Mouse (Mus musculus) heart, embryonic 12.5 days (tissue): ENCODE results near the gene Smap1. TPM values are rescaled to one million over a fixed set of nuclear protein-coding genes. Genes with fewer than 3 reads are reported as not detected.
A peak's percentile ranks its signal among the peaks of the same experiment; 100 is the strongest.
"Not testable (repeated sequence)": the region's sequence is repeated elsewhere in the genome, so short reads cannot be mapped to it uniquely, and the experiment has no call there.

ENCODE experiments used
- ATAC-seq: fragments of 200-750 bp; cut with Nextera tagmentation; 2 replicates; pipeline ENCODE4 v1.8.0; 2017; ENCODE audit warnings: moderate TSS enrichment, moderate library complexity; ENCODE audit not compliant: insufficient number of reproducible peaks, low FRiP score
- H3K27ac ChIP-seq: fragments of 300-500 bp; sonication (generic); 2 replicates; pipeline ENCODE4 v1.5.1; 2016; ENCODE audit warnings: mild to moderate bottlenecking, moderate library complexity; ENCODE audit not compliant: poor library complexity, severe bottlenecking
- H3K27me3 ChIP-seq: fragments of 300-500 bp; sonication (generic); replicated peaks from 2 replicates; pipeline ENCODE4 v1.6.1; 2016; ENCODE audit warnings: mild to moderate bottlenecking, moderate library complexity
- H3K36me3 ChIP-seq: fragments of 300-500 bp; sonication (generic); 2 replicates; pipeline ENCODE4 v1.6.1; 2016; ENCODE audit warnings: mild to moderate bottlenecking, moderate library complexity
- H3K4me1 ChIP-seq: fragments of 300-500 bp; sonication (generic); replicated peaks from 2 replicates; pipeline ENCODE4 v1.6.1; 2016; ENCODE audit warnings: mild to moderate bottlenecking
- H3K4me2 ChIP-seq: fragments of 300-500 bp; sonication (generic); 2 replicates; pipeline ENCODE4 v1.6.1; 2016; ENCODE audit warnings: mild to moderate bottlenecking, moderate library complexity
- H3K4me3 ChIP-seq: fragments of 300-500 bp; sonication (generic); 2 replicates; pipeline ENCODE4 v1.5.1; 2016; ENCODE audit warnings: mild to moderate bottlenecking
- H3K9ac ChIP-seq: fragments of 300-500 bp; sonication (generic); 2 replicates; pipeline ENCODE4 v1.6.1; 2016; ENCODE audit warnings: mild to moderate bottlenecking, moderate library complexity
- H3K9me3 ChIP-seq: fragments of 300-500 bp; sonication (generic); replicated peaks from 2 replicates; pipeline ENCODE4 v1.6.1; 2016; ENCODE audit warnings: mild to moderate bottlenecking, moderate library complexity
- WGBS: fragments of 180-500 bp; shearing (Covaris S2); methylation state at CpG from one replicate; pipeline ENCODE4 v1.1.7; 2016; 5-methylcytosine and 5-hydroxymethylcytosine counted together
- polyA plus RNA-seq: library from polyadenylated mRNA; unstranded; fragments of >200 nt; fragmentation: Nextera tagmentation; extraction: Ambion mirVana; gene quantifications from 2 replicates; pipeline ENCODE4 v1.2.1, GENCODE M21; 2016

The Smap1 gene
- 47.2 and 48.4 TPM in 2 replicates for polyA plus RNA-seq

DNA sequence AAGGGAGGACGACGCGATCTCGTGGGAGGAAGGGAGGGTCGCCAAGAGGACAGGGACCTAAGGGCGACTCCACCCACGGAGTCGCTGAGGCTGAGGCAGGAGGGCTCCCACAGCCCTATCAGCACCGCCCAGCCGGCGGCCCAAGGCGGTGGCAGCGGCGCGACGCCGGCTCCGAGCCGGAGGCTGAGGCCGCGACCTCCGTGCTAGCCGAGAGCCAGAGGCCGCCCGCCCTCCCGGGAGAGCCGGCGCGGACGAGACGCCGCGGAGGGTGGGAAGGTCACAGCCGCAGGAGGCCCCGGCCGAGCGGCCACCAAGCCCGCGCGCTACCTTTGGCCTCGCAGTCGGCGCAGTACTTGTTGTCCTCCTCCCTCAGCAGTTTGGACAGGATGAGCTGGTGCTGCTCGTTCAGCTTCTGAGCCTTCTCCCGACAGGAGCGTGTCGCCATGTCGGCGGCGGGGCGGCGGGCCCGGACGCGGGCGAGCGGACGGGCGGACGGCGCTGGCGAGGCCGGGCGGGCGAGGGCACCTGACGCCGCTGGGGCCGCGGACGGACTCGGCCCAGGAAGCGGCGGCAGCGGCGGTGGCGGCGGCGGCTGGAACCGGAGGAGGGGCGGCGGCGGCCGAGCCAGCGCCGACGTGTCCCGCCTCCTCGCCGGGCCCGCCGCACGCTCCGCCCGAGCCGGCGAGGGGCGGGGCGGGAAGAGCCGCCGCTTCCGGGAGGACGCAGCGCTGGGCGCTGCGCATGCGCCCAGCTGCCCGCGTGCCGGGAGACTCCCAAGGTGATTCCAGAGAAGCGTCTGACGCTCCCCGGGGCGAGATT lies at the start of gene Smap1:
Smap1 (minus strand) TSS at position 607 of the 819 bp plus-strand sequence.
- WGBS: 2% methylated on average over 111 of the region's 113 CpGs
- peak within 1 kb of the TSS; percentile 92 for H3K4me3 ChIP-seq
- peak within 1 kb of the TSS; percentile 97 for H3K27ac ChIP-seq
- peak within 1 kb of the TSS; percentile 93 for H3K9ac ChIP-seq
- no peaks in the 10 kb centered on the region for H3K27me3 ChIP-seq
- H3K36me3 ChIP-seq: no peaks in the 10 kb centered on the region
- peak; percentile 93 for ATAC-seq
- H3K4me2 ChIP-seq: peak within 1 kb of the TSS; percentile 85
- H3K4me1 ChIP-seq: peaks cover 18% of the 10 kb centered on the region
- peaks cover 10% of the 10 kb centered on the region; the same call in 1 of the 2 replicates for H3K9me3 ChIP-seq

DNA sequence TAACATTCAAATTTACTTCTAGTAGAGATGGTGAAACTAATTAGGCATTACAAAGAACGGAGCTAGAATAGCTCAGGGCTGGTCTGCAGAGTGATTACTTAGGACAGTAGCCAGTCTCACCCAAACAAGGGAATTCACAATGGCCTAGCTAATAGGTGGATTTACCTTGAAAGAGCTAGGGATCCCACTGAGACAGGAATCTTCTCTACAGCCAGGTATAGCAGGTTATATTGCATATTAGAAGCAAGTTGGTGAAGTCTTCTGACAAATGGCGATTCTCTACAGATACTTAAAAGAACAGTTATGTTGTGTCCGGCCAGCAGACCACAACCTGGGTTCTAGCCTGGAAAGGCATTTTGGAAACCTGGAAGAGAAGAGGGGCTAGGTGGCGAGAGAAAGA lies 49.0 kb upstream of the Smap1 start:
- H3K27ac ChIP-seq, ATAC-seq, H3K36me3 ChIP-seq, H3K4me2 ChIP-seq, H3K4me3 ChIP-seq, H3K4me1 ChIP-seq, H3K9ac ChIP-seq, H3K27me3 ChIP-seq, H3K9me3 ChIP-seq: not testable (repeated sequence)
- WGBS: 83% methylated on average over 4 of the region's 4 CpGs

DNA sequence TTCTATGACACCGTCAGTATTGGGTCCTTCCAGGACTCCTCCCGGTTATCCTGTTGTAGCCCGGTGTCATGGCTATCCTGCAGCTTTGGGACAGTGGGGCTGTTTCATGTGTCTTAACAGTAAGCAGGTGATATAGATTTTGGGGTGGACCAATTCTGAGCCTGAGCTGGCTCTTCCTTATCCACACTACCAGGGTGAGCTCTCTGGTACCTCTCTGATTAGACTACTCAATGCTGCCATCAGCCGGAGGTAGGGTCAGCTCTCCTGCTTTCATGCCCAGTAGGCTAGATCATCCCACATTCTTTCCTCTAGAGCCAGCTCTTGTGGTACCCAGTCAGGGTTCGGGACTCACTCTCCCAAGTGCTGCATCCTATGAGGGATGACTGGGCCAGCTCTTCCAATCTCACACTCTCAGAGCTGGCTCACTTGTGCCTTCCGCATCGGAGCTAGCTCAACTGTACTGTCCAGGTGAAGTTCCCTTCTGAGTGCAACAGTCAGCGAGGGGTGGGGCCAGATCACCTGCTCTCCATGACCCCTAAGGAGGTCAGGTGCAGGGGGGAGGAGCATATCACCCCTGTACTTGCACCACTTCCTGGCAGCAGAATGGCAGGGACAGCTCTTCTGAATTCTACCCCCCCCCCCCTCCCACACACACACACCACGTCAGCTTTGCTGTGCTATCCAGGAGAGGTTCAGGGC lies 46.1 kb upstream of the Smap1 start:
- no peak for ATAC-seq
- no peak overlapping the region for H3K9ac ChIP-seq
- no peaks in the 10 kb centered on the region for H3K36me3 ChIP-seq
- no peak overlapping the region for H3K4me3 ChIP-seq
- H3K27ac ChIP-seq: no peak overlapping the region
- peaks cover 11% of the 10 kb centered on the region for H3K4me1 ChIP-seq
- H3K9me3 ChIP-seq: peaks cover 5% of the 10 kb centered on the region
- no peaks in the 10 kb centered on the region for H3K27me3 ChIP-seq
- 77% methylated on average over 9 of the region's 9 CpGs for WGBS
- H3K4me2 ChIP-seq: no peak overlapping the region

DNA sequence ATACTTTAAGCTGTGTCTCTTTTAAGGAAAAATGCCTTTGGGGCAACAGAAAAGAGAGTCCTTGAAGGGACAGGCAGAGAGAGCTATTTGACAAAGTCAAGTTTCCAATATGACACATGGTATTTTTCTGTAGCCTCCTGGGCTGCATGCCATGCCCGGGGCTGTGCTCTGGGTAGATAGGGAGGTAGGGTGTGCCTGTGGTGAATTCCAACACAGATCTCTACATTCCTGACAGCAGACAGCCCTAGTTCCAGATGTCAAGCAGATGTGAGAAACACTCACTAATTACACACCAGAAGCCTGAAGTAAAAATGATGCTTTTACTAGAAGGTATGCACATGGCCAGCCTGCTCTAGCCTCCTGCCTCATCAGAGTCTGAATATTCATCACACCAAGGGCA lies 44.1 kb upstream of the Smap1 start:
- ATAC-seq: no peak

DNA sequence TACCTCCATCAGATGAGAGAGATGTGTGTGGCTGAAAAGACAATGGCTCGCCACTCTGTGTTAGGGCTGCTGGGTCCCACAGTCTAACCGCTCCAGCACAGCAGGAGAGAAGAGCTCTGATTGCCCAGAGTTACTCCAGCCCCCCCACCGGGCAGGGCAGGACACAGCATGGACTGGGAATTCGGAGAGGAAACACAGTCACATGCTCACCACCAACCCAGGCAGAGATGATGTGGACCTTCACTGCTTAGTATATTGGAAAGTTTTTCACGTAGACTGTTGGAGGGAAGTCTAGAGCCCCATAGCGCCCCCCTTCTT lies 37.3 kb upstream of the Smap1 start:
- Histone ChIP-seq H3K27ac (no peak overlapping the region), H3K4me3 (peak overlapping the region; percentile 30), H3K36me3 (no peaks in the 10 kb centered on the region), H3K9ac (no peak overlapping the region), H3K27me3 (no peaks in the 10 kb centered on the region), H3K4me1 (peaks cover under 1% of the 10 kb centered on the region), H3K4me2 (peak overlapping the region; percentile 50), H3K9me3 (no peaks in the 10 kb centered on the region)
- ATAC-seq: no peak
- WGBS: 22% methylated on average over 6 of the region's 6 CpGs

More for the DNA sequence above, 44.1 kb upstream of the Smap1 start:
- no peaks in the 10 kb centered on the region for H3K27me3 ChIP-seq
- H3K9ac ChIP-seq: no peak overlapping the region
- H3K27ac ChIP-seq: no peak overlapping the region
- H3K4me2 ChIP-seq: no peak overlapping the region
- H3K36me3 ChIP-seq: no peaks in the 10 kb centered on the region
- H3K4me1 ChIP-seq: peaks cover 11% of the 10 kb centered on the region
- H3K4me3 ChIP-seq: no peak overlapping the region
- 8% methylated on average over 1 of the region's 1 CpGs for WGBS
- H3K9me3 ChIP-seq: peaks cover 5% of the 10 kb centered on the region

DNA sequence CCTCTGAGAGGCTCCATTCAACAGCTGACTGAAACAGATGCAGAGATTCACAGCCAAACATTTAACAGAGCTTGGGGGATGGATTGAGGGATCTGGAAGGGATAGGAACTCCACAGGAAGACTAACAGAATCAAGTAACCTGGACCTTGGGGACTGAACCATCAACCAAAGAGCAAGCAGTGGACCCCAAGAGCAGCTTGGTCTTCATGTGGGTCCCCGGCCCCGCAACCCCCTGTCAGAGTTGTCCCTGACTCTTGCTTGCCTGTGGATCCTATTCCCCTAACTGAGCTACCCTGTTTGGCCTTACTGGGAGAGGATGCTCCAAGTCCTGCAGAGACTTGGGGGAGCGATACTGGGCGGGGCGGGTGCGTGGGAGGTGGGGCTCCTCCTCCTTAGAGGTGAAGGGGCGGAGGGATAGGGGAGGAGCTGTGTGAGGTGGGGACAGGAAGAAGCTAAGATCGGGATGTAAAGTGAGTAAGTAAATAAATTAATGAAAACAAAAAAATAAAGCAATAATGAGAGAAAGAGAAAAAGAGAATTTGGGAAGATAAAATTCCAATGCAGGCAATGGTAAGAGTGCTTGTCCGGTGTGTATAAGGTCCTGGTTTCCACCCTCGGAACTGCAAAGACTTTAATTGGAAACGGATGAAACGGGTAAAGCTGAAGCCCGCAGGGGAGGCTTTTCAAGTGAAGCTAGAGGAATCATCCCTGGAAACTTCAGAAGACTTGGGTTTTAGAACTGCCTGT lies 36.7 kb upstream of the Smap1 start:
- ATAC-seq: no peak
- Histone ChIP-seq H3K36me3 (no peaks in the 10 kb centered on the region), H3K4me1 (no peaks in the 10 kb centered on the region), H3K27me3 (no peaks in the 10 kb centered on the region), H3K27ac (no peak overlapping the region), H3K4me2 (peak overlapping the region; percentile 50), H3K9me3 (no peaks in the 10 kb centered on the region), H3K4me3 (peak overlapping the region; percentile 30), H3K9ac (no peak overlapping the region)
- WGBS: 15% methylated on average over 13 of the region's 13 CpGs

DNA sequence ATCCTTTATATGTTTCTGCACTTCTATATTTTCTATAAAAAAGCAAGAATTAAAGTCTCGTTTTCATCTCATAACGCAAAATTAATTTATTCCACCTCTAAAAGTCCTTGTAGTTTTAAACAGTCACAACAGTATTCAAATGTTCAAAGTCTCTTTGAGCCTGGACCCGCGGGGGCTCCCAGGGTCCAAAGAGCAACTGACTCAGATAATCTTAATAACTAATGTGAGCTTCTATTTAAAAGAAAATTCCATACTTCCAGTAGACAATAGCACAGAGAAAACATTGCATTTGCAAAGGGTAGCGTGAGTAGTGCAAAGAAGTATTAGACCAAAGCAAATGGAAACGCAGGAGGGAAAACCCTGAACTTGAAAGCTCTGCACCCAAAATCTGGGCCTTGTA lies 36.0 kb upstream of the Smap1 start:
- ATAC-seq: no peak
- no peaks in the 10 kb centered on the region for H3K36me3 ChIP-seq
- no peaks in the 10 kb centered on the region for H3K4me1 ChIP-seq
- H3K9ac ChIP-seq: no peak overlapping the region
- H3K4me3 ChIP-seq: no peak overlapping the region
- no peaks in the 10 kb centered on the region for H3K27me3 ChIP-seq
- H3K4me2 ChIP-seq: no peak overlapping the region
- H3K27ac ChIP-seq: no peak overlapping the region
- no peaks in the 10 kb centered on the region for H3K9me3 ChIP-seq
- WGBS: 86% methylated on average over 6 of the region's 6 CpGs

DNA sequence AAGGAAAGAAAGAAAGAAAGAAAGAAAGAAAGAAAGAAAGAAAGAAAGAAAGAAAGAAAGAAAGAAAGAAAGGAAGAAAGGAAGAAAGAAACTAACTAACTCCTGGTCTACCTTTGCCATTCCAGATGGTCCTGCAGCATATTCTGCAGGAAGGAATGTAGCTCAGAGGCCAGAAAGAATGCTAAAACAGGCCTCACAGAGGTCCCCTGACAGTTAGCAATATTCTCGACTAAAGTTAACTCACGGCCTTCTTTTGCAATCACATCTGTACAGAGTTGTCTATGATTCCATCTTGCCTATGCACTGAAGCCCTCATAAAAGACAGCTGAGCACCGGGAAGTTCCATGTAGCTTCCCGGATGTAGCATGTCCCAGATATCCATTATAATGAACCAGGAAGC lies 33.4 kb upstream of the Smap1 start:
- no peak overlapping the region for H3K9ac ChIP-seq
- H3K4me1 ChIP-seq: no peaks in the 10 kb centered on the region
- no peaks in the 10 kb centered on the region for H3K9me3 ChIP-seq
- no peaks in the 10 kb centered on the region for H3K36me3 ChIP-seq
- ATAC-seq: no peak
- H3K4me2 ChIP-seq: no peak overlapping the region
- no peaks in the 10 kb centered on the region for H3K27me3 ChIP-seq
- 79% methylated on average over 4 of the region's 4 CpGs for WGBS
- H3K4me3 ChIP-seq: no peak overlapping the region
- no peak overlapping the region for H3K27ac ChIP-seq

DNA sequence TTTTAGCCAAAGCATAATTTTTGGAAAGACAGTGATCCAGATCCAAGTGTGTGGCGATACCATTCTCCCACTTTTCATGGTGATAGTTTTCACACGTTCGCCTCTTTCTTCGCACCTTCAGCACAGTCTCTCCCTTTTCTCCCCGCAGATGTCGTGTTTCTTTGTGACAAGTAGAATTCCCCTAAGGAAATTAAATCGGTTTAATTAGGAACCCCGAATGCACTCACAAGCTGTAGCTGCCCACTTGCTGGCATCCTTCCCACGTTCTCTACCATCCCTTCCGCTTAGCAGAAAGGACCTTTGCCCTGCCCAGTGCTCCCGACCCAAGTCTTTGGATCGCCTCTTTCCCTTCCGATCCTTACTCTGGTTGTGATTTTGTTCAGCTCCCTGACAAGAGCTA lies 31.8 kb upstream of the Smap1 start:
- H3K4me2 ChIP-seq: no peak overlapping the region
- H3K9ac ChIP-seq: no peak overlapping the region
- H3K4me1 ChIP-seq: no peaks in the 10 kb centered on the region
- H3K27me3 ChIP-seq: no peaks in the 10 kb centered on the region
- no peak overlapping the region for H3K4me3 ChIP-seq
- no peaks in the 10 kb centered on the region for H3K36me3 ChIP-seq
- H3K9me3 ChIP-seq: no peaks in the 10 kb centered on the region
- ATAC-seq: no peak
- WGBS: 83% methylated on average over 13 of the region's 13 CpGs
- no peak overlapping the region for H3K27ac ChIP-seq

DNA sequence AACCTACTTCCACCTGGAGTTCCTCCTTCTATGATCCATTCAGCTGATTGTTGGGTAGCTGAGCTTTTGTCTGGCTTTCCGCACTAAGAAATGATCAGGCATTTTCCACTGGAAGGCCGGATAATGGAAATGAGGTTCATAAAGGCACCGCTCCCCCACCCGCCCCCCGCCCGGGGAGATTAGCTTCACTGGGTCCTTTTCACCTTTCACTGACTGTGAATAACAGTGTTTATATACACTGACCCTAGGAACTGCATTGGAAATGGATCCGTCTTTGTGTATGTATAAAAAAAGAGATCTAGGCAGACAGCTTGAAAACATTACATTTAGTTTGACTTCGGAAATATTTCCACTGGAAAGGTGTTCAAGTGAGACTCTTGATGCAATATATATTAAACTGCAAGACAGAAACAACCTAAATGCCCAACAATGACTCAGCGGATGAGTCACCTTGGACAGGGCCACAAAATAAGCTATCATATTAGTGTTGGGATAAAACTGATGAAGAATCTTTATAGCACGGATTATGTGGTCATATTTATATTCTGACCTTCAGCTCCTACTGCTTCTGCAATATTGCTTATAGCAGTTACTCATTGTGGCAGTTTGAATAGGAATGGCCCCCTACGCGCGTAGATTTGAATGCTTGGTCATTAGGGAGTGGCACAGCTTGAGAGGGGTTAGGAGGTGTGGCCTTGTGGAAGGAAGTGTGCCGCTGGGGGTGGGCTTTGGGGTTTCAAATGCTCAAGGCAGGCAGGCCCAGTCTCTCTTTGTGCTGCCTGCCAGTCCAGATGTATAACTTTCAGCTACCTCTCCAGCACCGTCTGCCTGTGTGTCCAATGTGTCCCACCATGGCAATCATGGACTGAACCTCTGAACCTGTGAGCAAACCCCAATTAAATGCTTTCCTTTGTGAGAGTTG lies 26.9 kb upstream of the Smap1 start:
- Histone ChIP-seq H3K27ac (no peak overlapping the region), H3K4me2 (no peak overlapping the region), H3K4me3 (no peak overlapping the region), H3K36me3 (no peaks in the 10 kb centered on the region), H3K27me3 (no peaks in the 10 kb centered on the region), H3K9me3 (no peaks in the 10 kb centered on the region), H3K9ac (no peak overlapping the region), H3K4me1 (no peaks in the 10 kb centered on the region)
- 86% methylated on average over 15 of the region's 15 CpGs for WGBS
- ATAC-seq: no peak
